ENCODE assay signal across 21 mouse cellular contexts in the genomic region with DNA sequence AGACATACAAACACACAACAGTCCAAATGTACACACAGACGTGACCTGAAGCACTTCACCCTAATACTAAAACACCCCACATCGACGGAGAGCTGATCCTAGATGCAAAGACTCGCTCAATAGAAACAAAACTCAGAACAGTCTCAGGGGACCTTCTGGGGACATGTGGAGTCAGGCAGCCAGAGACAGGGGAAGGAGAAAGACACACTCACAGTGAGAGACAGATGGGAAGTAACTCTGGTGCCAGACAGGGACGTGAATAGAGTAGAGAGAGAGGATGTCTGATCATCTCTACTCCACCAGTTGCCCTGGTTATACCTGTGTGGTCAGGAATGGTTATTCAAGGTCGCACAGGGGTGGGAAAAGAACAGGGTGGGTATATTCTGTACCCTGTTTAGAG. TPM values are rescaled to one million over a fixed set of nuclear protein-coding genes. Genes with fewer than 3 reads are reported as not detected.
"Had no signal": no experiment of that assay in that cellular context is flagged by ENCODE, and none has a peak within 500 bp of the region (broad histone marks: within the 10 kb centered on the region; RNA-seq: fewer than 3 reads in every experiment).

No protein-coding gene starts in this region.

- H3K4me3 ChIP-seq: layer of hippocampus, adult 2 months; limb, embryonic 13.5 days; midbrain, embryonic 12.5 days; stomach, embryonic 15.5 days had no signal

- ATAC-seq: midbrain, embryonic 16.5 days had no signal

- H3K4me2 ChIP-seq: limb, embryonic 13.5 days; midbrain, embryonic 12.5 days; stomach, embryonic 15.5 days had no signal

- H3K36me3 ChIP-seq: limb, embryonic 13.5 days; midbrain, embryonic 12.5 days; stomach, embryonic 15.5 days had no signal

- H3K27ac ChIP-seq: layer of hippocampus, adult 2 months; limb, embryonic 13.5 days; liver, embryonic 14.5 days; midbrain, embryonic 12.5 days; stomach, embryonic 15.5 days had no signal

- DNase-seq: kidney, postnatal 10 days; left cerebral cortex, postnatal 4 days; lung, adult 18-20 months; retina, postnatal 1 day; right cerebral cortex, postnatal 4 days; thymus, adult 2 months; thymus, postnatal 36 days had no signal

- H3K9ac ChIP-seq: limb, embryonic 13.5 days; liver, embryonic 14.5 days; midbrain, embryonic 12.5 days; stomach, embryonic 15.5 days had no signal

- H3K4me1 ChIP-seq: limb, embryonic 13.5 days; midbrain, embryonic 12.5 days; stomach, embryonic 15.5 days had no signal

- H3K9me3 ChIP-seq: limb, embryonic 13.5 days; midbrain, embryonic 12.5 days; stomach, embryonic 15.5 days had no signal

RNA-seq across cellular contexts. Expression of a gene that starts 39.0 kb away (rescaled TPM):
- total RNA-seq: layer of hippocampus, adult 2 months; layer of hippocampus, postnatal 10 days; left cerebral cortex, adult 18-20 months; left cerebral cortex, postnatal 10 days; left cerebral cortex, postnatal 4 days; liver, adult 2 months; megakaryocyte-erythroid progenitor cell, adult 5-6 weeks had no signal
- polyA plus RNA-seq: kidney, embryonic 14.5 days; limb, embryonic 13.5 days; liver, adult 2 months; liver, embryonic 14.5 days; lung, embryonic 16.5 days; midbrain, embryonic 12.5 days; midbrain, embryonic 16.5 days; stomach, embryonic 15.5 days; testis, adult 2 months had no signal
